ENCODE assay signal across 7 mouse cellular contexts in the genomic region with DNA sequence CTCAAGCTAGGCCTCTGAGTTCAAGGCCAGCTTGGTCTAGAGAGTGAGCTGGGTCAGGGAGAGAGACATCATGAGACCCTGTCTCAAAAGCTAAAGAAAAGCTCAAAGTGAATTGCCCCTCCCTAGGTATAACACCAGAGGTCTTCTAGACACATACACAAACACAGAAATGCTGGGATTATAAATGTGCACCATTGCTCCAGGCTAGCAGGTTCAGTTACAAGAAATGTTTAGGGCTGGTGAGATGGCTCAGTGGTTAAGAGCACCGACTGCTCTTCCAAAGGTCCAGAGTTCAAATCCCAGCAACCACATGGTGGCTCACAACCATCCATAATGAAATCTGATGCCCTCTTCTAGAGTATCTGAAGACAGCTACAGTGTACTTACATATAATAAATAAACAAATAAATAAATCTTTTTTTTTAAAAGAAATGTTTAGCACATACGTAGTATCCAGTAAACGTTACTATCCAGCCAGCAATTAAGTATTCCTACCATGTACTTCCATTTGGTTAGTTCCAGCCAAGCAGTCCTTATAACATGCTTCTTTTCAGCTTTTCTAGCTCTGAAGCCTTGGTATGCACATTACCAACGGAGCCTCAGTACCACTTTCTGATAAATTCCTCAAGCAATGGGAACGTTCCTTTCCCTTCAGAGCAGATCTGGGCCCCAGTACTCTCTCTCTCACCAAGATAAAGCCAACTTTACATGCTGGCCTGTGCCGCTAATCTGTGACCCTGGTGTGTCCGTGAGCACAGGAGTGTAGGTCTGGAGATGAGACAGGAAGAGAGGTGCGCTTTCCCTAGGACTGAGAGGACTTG. TPM values are rescaled to one million over a fixed set of nuclear protein-coding genes. Genes with fewer than 3 reads are reported as not detected.
DNase-seq lines count a peak whose midpoint lies in the region; ATAC-seq and TF ChIP-seq lines count a peak whose summit lies in the region.

No protein-coding gene starts in this region.

- H3K36me3 ChIP-seq in kidney, postnatal 0 days (ENCODE audit: insufficient read depth, low read length) = no peaks in the 10 kb centered on the region
- H3K36me3 ChIP-seq in forebrain, embryonic 12.5 days (replicated peaks) = no peaks in the 10 kb centered on the region
- no peaks in the 10 kb centered on the region for H3K36me3 ChIP-seq in limb, embryonic 10.5 days
- H3K36me3 ChIP-seq in midbrain, postnatal 0 days (ENCODE audit: insufficient read depth, low read length) = no peaks in the 10 kb centered on the region

- H3K27ac ChIP-seq in kidney, postnatal 0 days = no peak overlapping the region
- no peak overlapping the region for H3K27ac ChIP-seq in forebrain, embryonic 12.5 days
- H3K27ac ChIP-seq in limb, embryonic 10.5 days = no peak overlapping the region
- H3K27ac ChIP-seq in midbrain, postnatal 0 days (ENCODE audit: low read depth, low read length) = no peak overlapping the region

- H3K4me2 ChIP-seq in kidney, postnatal 0 days (ENCODE audit: low read length) = no peak overlapping the region
- peak overlapping the region; percentile 90; the same call in 1 of the 2 replicates for H3K4me2 ChIP-seq in forebrain, embryonic 12.5 days
- peak overlapping the region; percentile 90; the same call in 1 of the 2 replicates for H3K4me2 ChIP-seq in midbrain, postnatal 0 days (ENCODE audit: low read depth, low read length, poor library complexity, severe bottlenecking)

- H3K4me1 ChIP-seq in kidney, postnatal 0 days (replicated peaks; ENCODE audit: insufficient read depth, low read length) = peaks cover 21% of the 10 kb centered on the region
- H3K4me1 ChIP-seq in forebrain, embryonic 12.5 days = peaks cover 13% of the 10 kb centered on the region
- H3K4me1 ChIP-seq in limb, embryonic 10.5 days = peaks cover 49% of the 10 kb centered on the region
- peaks cover 4% of the 10 kb centered on the region; the same call in 1 of the 2 replicates for H3K4me1 ChIP-seq in midbrain, postnatal 0 days (ENCODE audit: insufficient read depth, low read length)

- H3K9me3 ChIP-seq in kidney, postnatal 0 days (replicated peaks; ENCODE audit: low read length) = no peaks in the 10 kb centered on the region
- H3K9me3 ChIP-seq in forebrain, embryonic 12.5 days = no peaks in the 10 kb centered on the region
- H3K9me3 ChIP-seq in limb, embryonic 10.5 days (replicated peaks) = no peaks in the 10 kb centered on the region
- no peaks in the 10 kb centered on the region for H3K9me3 ChIP-seq in midbrain, postnatal 0 days (ENCODE audit: low read length)

- peak overlapping the region; percentile 62; the same call in 1 of the 2 replicates for H3K9ac ChIP-seq in kidney, postnatal 0 days (ENCODE audit: low read depth, low read length)
- H3K9ac ChIP-seq in forebrain, embryonic 12.5 days = no peak overlapping the region
- H3K9ac ChIP-seq in midbrain, postnatal 0 days (replicated peaks; ENCODE audit: low read length, poor library complexity, severe bottlenecking) = no peak overlapping the region

- no peak overlapping the region for H3K4me3 ChIP-seq in kidney, postnatal 0 days (replicated peaks; ENCODE audit: low read depth, low read length)
- no peak overlapping the region for H3K4me3 ChIP-seq in forebrain, embryonic 12.5 days (replicated peaks)
- peak overlapping the region; percentile 60 for H3K4me3 ChIP-seq in limb, embryonic 10.5 days
- H3K4me3 ChIP-seq in midbrain, postnatal 0 days (ENCODE audit: low read depth, low read length) = peak overlapping the region; percentile 61; the same call in 1 of the 2 replicates

- no peaks in the 10 kb centered on the region for H3K27me3 ChIP-seq in kidney, postnatal 0 days (ENCODE audit: insufficient read depth, low read length)
- peaks cover 43% of the 10 kb centered on the region for H3K27me3 ChIP-seq in forebrain, embryonic 12.5 days
- peaks cover 40% of the 10 kb centered on the region; the same call in 1 of the 2 replicates for H3K27me3 ChIP-seq in limb, embryonic 10.5 days (ENCODE audit: low read depth, poor library complexity, severe bottlenecking)
- no peaks in the 10 kb centered on the region for H3K27me3 ChIP-seq in midbrain, postnatal 0 days (ENCODE audit: insufficient read depth, low read length)

- no peak for DNase-seq in kidney, postnatal 0 days (ENCODE audit: low spot score)
- DNase-seq in kidney, postnatal 36 days = no peak
- no peak for DNase-seq in limb, embryonic 10.5 days (ENCODE audit: low spot score)
- no peak for DNase-seq in midbrain, postnatal 0 days (ENCODE audit: low spot score)
- DNase-seq in frontal cortex, postnatal 10 days (ENCODE audit: low spot score in 2 of 2) = no peak

- 81% methylated on average over 8 of the region's 8 CpGs for WGBS in kidney, postnatal 0 days
- WGBS in forebrain, embryonic 12.5 days = 61% methylated on average over 8 of the region's 8 CpGs
- 64% methylated on average over 8 of the region's 8 CpGs for WGBS in limb, embryonic 10.5 days
- 63% methylated on average over 8 of the region's 8 CpGs for WGBS in midbrain, postnatal 0 days

- ATAC-seq in kidney, postnatal 0 days (replicated peaks; ENCODE audit: low FRiP score, low read depth) = no peak
- no peak for ATAC-seq in forebrain, embryonic 12.5 days (ENCODE audit: low FRiP score)
- ATAC-seq in midbrain, postnatal 0 days (ENCODE audit: low FRiP score) = no peak
- ATAC-seq in erythroid progenitor cell, adult 5-6 weeks (replicated peaks; ENCODE audit: low FRiP score, poor library complexity, severe bottlenecking) = no peak

- TF ChIP-seq CTCF in kidney, postnatal 0 days (IDR thresholded peaks at IDR 0.05; ENCODE audit: low read depth) = no peak
- no peak for TF ChIP-seq CTCF in midbrain, postnatal 0 days (IDR thresholded peaks at IDR 0.05)

RNA-seq across cellular contexts. Expression of a gene that starts 54.0 kb away (rescaled TPM):
- polyA plus RNA-seq in kidney, postnatal 0 days (2015; fragmentation: Nextera tagmentation; extraction: Ambion mirVana) = 7.2 and 7.4 TPM in 2 replicates
- polyA plus RNA-seq in forebrain, embryonic 12.5 days (2016; fragmentation: Nextera tagmentation; extraction: Ambion mirVana) = 21.4 and 24.4 TPM in 2 replicates
- polyA plus RNA-seq in limb, embryonic 10.5 days (2016; fragmentation: Nextera tagmentation; extraction: Ambion mirVana) = 23.8 and 32.1 TPM in 2 replicates
- total RNA-seq in midbrain, postnatal 0 days (2014; rRNA removed) = 42.4 and 43.9 TPM in 2 replicates
- polyA plus RNA-seq in midbrain, postnatal 0 days (2015; fragmentation: Nextera tagmentation; extraction: Ambion mirVana) = 5.2 and 5.7 TPM in 2 replicates
- 0.42 TPM in 1 of 2 replicates, not detected in the other for total RNA-seq in erythroid progenitor cell, adult 5-6 weeks (2015; ENCODE audit: low replicate concordance)
- 0.26 TPM in 1 of 2 replicates, not detected in the other for total RNA-seq in erythroid progenitor cell, adult 5-6 weeks (2017; ENCODE audit: low replicate concordance)

Comparison
In these comparisons a context has a peak if more than half of its experiments do, and no peak if none do; other contexts are left out.
1. H3K4me3 ChIP-seq: peak in limb, embryonic 10.5 days (single experiment) and midbrain, postnatal 0 days (single experiment); none in kidney, postnatal 0 days (single experiment) and forebrain, embryonic 12.5 days (single experiment).